Mouse (Mus musculus) spleen, adult 18-20 months (tissue): ENCODE data around the gene Pde3b.
A peak's percentile ranks its signal among the peaks of the same experiment; 100 is the strongest.
"Not testable (repeated sequence)": the region's sequence is repeated elsewhere in the genome, so short reads cannot be mapped to it uniquely, and the experiment has no call there.

ENCODE experiments used
- DNase-seq, 2 experiments: peaks; one replicate each; pipeline ENCODE4 v3.0.0; 2022; ENCODE audit warnings: mixed read lengths in 2 of 2

Pde3b gene

DNA sequence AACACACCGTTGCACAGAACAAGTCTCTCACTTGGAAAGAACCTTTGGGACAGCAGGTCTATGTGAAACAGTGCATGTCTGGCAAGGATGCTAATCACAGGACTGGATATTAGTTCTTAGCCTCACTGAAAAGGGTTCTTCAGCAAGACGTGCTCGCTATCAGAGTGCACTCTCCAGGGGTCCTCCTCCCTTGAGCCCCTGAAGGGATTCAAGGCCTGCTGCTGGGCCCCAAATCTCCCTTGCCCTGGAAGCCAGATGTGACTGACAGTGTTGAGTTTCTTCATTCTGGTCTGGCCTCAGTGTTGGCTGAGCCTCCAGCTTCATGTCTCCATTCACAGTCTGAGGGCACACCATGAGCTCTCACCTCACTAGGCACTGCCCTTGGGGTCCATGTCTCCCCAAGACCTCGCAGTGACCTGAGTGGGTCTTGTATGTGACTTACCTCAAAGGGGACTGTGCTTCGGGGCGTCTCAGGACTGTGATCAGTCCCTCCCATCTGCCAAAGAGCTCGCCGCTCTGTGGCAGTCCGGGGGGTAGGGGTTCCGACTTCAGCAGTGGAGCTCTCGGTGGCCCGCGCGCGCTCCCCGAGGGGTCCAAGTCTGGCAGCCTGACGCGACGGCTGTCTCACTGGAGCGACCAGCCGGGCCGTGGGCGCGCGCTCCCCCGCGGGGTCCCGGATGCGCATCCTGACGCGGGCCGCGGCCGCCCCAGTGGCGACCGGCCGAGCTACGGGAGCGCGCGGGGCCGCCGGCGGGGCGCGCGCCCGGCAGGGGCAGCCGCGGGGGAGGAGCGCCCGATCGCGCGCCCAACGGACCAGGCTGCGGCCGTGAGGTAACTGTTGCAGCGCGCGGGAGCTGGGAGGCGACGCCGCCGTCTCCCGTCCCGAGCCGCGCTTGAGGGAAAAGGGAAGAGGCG is at the start of gene Pde3b:
Gene Pde3b, plus strand, starts transcription at position 861 of the 915 bp plus-strand sequence.
- peak in 1 of 2 experiments; percentile 69 for DNase-seq

DNA sequence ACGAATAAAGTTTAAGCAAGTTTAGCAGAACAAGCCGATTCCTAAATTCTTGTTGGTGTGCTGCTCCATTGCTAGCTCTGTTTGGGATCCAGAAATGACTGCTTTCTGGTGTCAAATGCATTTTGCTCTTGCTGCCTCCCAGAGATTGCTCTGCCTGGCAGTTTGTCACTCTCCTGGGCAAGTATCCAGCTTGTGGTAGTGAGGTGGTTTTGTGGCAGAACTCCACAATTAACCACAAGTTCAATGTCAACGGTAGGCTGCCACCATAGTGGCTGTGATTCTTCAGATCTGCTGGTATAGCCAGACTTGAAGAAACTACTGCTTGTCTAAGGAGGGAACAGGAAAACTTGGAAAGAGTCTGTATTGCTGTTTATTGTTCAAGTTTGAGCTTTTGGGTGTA is 13.0 kb upstream of the Pde3b start:
- no peak for DNase-seq

DNA sequence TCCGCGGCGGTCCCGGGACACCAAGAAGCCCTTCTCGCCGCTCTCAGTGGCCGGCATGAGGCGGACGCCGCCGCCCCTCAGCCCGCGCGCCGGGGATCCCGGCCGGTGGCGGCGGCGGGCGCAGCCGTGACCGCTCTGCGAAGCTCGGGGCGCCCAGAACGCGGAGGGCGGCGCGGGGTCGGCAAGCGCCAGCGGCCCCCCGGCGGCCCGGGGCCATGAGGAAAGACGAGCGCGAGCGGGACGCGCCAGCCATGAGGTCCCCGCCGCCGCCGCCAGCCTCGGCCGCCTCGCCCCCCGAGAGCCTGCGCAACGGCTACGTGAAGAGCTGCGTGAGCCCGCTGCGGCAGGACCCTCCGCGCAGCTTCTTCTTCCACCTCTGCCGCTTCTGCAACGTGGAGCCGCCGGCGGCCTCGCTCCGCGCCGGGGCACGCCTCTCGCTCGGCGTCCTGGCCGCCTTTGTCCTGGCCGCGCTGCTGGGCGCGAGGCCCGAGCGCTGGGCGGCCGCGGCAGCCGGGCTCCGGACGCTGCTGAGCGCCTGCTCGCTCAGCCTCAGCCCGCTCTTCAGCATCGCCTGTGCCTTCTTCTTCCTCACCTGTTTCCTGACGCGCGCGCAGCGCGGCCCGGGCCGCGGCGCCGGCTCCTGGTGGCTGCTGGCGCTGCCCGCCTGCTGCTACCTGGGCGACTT is 397 bp downstream of the Pde3b start:
- peak; percentile 45 to 69 for DNase-seq

DNA sequence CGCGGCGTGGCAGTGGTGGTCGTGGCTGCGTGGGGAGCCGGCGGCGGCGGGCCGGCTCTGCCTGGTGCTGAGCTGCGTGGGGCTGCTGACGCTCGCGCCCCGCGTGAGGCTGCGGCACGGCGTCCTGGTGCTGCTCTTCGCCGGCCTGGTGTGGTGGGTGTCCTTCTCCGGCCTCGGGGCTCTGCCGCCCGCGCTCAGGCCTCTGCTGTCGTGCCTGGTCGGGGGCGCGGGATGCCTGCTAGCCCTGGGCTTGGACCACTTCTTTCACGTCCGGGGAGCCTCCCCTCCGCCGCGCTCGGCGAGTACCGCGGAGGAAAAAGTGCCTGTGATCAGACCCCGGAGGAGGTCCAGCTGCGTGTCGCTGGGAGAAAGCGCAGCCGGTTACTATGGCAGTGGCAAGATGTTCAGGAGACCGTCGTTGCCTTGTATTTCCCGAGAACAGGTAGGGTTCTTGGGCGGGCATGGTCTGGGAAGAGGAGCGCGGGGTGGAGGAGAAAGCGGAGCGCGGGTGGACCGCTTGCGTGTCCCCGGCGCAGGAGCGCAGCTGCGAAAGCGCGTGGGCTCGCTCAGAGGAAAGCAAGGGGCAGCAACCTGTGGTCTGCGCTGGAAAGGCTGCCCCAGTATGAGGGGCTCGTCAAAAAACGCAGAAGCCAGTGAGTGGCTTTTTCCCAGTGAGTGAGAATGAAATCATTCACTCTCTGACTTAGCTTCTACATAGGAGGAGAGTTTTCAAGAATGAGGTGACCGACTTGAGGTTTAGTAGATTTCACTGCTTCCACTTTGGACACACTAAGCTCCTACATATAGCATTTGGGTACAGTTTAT is 1.2 kb downstream of the Pde3b start:
- DNase-seq = peak; percentile 39 to 49

DNA sequence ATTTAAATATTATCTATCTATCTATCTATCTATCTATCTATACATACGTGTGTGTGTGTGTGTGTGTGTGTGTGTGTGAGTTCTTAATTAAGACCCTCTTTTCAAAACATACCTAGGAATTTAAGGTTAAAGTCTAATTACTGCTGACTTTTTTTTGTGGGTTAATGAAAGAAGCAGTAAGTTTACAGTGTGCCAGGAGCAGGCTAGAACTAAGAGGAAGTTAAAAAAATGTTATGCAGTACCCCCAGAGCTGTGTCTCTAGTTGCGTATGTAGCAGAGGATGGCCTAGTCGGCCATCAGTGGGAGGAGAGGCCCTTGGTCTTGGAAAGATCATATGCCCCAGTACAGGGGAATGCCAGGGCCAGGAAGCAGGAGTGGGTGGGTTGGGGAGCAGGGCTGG is 4.2 kb downstream of the Pde3b start:
- not testable (repeated sequence) for DNase-seq

DNA sequence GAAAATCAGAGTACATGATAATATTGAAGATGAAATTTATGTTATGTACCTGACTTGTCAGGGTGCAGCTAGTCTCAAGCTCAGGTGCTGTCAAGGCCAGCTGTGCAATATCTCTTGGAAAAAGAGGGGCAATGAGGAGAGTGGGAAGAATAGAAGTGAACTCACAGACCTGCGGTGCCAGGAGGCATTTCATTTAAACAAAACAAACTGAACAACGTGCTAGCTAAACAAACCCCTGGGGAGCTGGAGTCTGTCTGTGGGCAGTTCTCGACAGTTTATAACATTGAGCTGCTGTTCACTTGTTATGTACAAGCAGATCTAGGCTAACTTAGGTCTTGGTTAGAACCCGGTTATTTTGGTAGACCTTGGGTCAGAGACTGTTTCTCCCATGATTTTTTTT is 5.8 kb downstream of the Pde3b start:
- DNase-seq = no peak

DNA sequence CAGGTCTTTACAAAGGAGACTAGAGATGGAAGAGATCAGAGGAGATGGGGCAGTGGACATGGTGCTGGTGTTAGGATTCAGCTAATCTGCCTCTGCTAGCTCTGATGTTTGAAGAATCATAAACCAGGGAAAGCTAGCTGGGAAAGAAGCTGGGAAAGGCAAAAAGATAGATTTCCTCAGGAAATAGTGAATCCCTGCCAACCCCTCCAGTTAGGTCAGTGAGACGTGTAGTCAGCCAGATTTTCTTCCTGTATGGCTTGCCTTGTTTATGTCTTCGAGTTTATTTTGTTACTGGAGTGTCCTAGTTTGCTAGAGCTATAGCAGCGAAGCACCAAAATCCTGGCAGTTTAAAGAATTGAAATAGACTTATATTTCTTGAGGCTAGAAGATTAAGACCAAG is 7.1 kb downstream of the Pde3b start:
- no peak for DNase-seq

DNA sequence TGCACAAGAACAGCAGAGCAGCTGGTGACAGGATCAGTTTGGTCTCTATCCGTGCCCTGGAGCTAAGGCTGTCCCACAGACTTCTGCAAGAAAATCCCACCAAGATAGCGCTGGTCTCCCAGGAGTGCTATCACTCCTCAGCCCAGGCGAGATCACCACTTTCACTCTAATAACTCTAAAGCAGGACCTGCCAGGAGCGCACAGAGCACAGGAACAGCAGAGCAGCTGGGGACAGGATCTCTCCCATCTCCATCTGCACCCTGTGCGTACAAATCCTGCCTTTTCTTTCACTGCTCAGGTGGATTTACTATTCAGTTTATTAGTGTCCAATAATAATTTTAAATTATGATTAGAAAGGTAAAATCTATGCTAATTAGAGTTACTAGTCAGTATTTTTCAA is 14.7 kb downstream of the Pde3b start:
- DNase-seq = no peak

DNA sequence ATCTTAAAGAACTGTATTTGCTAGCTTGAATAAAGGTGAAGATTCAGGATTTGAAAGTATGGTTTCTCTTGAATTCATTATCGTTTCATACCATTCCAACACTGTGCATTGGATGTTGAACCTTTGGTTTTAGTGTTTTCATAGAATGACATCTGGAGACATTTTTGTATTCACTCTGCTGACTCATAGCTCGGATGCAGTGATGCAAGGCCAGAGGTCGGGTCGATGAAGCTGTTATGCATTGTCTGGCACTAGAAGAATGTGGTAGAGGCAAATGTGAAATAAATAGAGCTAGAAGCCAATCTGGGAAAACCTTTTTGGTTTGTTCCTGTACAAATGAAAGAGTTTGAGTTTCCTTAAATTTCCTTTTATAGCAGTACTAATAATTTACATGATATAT is 16.9 kb downstream of the Pde3b start:
- DNase-seq = no peak

DNA sequence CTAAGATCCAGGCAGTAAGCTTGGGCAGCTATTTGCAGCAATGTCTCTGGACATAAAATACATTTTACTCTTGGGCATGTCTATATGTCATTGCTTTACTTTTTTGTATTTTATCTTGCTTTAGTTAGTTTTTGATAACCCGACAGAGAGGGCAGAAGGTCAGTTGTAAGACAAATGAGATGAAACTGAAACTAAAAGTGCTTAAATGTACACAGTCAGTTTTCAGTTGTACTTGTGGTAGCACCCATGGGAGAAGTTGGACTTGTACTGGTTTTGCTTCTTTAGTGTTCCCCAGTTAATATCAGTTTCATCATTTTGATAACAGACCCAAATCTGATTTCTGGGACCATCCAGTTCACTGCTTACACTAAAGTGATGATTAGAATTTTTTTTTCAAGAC is 24.6 kb downstream of the Pde3b start:
- no peak for DNase-seq

DNA sequence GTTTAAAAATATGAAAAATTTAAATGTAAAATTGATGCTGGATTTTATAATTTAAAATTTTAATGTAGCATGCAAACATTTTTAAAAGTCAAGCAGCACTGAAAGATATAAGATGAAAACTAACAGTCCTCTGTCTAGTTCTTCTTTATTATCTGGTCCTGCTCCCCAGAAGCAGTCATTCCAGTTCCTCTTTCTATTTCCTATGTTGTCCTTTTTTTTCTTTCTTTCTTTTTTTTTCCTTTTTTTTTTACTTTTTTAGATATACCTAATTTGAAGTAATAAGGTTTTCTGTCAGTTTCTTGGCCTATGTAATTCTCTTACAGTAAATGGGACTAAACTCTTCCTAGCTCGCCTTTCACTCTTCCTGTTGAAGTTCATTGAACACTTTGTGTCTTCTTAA is 25.4 kb downstream of the Pde3b start:
- no peak for DNase-seq

DNA sequence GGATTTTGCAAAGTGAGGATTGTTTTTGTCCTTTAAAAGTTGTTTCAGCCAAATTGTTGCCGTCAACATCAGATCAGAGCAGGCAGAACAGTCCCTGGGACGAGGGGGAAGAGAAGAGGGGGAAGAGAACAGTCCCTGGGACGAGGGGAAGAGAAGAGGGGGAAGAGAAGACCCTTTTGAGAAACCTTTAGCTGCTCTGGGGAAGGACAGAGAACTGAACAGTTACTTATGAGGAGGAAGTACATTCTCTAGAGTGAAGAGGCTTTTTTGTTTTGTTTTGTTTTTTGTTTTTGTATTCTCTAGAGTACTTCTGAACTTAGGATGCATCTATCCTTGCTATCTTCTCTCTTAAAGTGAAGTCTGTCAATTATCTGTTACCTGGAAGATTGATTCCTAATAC is 37.8 kb downstream of the Pde3b start:
- DNase-seq = no peak

DNA sequence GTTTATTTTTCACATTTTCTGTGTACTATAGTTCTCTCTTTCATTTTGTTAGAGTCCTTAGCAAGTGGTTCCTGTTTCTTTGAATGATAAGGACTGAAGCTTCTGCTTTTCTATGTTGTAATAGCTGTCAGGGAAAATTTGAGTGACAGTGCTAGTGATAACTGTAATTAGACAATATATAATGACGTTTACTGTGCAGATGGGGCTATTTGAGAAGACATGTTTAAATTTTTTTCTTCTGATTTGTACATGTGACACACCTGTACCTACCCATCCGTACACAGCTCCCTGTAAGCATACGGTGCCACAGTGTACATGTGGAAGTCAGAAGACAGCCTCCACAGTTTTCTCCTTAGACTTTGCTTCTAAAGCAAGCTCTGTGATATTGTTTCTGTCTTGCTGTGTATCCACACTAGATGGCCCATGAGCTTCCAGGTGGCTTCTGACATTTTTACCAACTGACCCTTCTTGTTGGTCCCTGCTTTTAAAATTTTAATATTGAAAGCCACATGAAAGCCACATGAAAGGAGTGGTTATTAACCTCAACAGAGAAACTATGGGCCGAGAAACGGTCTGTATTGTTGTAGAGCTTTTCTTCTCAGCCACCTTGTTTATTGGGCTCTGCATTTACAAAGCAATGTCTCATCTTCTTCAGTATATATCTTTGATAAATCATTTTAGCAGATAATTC is 38.4 kb downstream of the Pde3b start:
- peak in 1 of 2 experiments; percentile 19 for DNase-seq

DNA sequence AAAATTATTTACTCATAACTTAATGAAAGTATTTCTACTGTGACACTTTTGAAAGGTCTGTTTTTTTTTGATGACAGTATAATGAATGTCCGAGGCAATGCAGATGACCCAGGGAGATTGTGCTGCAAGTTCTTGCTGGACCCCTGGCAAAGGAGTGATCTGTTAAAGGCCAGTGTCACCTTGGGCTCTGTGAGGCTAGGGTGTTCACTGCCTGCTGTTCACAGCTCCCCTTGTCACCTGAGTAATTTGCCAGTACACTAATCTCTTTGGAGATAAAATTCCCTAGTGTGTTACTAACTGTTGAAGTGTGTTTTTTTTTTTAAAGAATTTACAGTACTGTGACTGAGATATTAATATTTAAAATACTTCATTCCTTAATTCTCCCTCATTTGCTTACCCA is 39.8 kb downstream of the Pde3b start:
- no peak for DNase-seq

DNA sequence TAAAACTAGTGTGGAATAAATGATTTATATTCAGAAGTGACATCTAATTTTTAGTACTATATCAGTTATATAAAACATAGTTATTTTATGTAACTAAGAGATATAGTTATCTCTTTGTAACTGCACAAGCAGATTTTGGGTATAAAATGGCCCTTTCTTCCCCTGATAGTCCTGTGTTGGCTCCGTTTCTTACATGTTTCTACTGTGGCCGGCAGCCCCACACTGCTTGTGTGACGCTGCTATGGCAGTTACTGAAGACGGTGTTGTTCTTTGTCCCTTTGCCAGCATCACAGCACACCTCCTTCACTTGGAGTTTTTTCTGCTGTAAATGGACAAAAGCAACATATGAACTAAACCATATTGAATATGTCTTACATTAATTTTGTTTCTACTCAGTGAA is 41.8 kb downstream of the Pde3b start:
- no peak for DNase-seq

DNA sequence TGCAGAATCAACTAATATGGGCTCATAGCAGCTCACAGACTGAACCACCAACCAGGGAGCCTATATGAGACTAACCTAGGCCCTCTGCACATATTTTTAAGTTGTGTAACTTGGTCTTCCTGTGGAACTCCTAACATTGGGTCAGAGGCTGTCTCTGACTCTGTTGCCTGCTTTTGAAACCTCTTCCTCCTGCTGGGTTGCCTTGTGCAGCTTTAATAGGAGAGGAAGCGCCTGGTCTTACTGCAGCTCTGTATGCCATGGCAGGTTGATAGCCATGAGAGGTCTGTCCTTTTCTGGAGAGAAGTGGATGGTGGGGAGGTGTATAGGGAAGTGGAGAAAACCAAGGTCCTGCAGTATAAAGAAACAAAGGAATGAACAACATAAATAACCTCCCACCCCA is 44.8 kb downstream of the Pde3b start:
- no peak for DNase-seq

DNA sequence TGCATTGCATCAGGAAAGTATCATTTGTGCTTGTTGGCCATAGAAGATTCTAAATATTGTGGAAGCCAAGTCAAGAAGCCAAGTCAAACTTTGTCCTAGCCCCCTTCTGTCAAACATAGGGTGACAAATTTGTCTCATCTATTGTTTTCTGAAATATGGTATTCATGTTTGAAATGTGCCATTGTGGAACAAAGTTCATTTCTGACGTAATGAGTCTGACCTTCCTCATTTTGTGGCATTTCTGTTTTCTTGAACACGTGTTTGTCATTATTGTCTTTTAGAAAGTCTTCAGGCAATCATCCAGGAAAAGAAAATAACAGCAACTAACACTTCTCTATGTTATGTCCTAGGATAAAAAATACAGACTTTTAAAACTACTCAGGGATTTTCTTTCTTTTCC is 46.6 kb downstream of the Pde3b start:
- DNase-seq = no peak

DNA sequence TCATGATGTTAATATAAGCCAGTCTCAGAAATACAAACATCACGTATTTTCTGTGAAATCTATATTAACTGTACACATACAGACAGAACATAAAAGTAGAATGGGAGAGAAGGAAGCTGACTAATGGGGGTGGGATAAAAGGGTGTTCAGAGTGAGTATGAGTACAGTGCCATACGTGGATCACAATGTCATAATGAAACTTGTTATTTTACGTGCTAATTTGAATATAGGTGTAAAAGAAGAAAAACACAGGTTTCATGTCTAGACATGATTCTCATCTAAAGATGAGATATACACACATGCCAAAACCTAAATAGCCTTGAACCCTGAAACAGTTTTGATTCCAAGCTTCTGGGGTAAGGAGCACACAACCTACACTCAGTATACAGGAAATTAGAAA is 51.3 kb downstream of the Pde3b start:
- no peak for DNase-seq

DNA sequence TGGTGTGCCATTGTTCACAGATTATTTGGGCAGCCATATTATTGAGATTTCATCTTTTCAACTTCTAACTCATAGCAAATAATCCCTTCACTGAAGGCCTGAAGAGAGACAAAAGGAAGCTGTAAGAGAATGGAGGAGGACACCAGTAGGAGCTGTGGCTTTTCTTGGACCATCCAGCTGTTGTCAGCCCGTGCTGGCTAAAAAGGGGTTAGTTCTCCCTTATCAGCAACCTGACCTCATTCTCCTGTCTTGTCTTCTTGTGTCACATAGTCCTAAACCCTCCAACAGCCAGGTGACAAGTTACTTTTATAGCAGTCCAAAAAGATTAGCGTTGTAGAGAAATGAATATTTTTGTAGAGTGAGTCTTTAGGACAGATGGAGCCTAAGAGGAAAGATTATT is 57.4 kb downstream of the Pde3b start:
- no peak for DNase-seq

DNA sequence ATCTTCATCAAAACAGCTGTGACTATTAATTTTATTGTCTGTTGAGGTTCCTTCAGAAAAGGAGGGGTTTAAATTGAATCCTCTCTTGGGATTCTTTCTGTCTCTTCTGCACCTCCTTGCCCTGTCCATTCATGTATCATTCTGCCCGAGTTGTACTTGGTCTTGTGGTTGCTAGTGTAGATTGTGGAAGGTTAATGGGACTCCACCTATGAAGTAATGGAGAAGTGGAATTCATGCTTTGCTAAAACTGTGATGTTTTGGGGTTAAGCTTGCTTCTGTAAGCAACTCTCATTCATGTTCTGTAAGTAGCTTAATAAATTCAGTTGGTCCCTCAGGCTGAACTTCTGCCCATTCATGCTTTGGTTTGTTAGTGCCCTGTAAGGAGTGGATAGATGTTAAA is 59.8 kb downstream of the Pde3b start:
- DNase-seq = no peak

DNA sequence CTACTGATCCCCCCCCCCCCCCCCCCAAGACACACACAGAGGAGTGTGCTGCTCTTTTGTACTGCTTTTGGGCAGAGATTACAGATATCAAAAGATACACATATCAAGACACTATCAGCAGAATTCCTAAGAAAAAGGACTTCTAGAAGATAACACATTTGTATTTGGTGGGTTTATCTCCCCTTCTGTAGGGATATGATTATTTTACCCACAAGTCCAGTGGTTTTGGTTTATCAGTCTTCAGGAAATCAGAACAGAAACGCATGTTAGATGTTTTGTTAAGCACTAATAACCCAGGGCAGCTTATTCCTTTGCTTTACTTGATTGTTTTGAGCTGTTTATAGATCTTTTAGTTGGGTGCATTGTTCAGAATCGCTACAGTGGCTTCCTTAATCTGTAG is 62.8 kb downstream of the Pde3b start:
- DNase-seq = no peak

DNA sequence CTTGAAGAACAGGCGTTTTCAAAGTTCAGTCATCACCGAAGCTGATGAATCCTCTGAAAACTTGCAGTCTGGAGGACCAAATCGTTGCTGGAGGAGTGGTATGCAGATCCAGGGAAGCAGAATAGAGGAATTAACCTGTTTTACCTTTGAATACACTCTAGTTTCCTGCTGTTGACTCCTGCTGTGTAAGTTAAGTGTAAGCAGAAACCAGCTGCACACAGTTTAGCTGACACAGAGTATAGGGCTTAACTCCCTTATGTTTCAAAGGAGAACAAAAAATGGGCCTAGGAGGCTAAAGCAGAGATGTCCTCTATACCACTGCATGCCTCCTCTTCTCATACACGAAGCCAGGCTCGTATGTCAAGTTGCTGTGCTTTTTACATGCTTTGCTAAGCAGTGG is 63.8 kb downstream of the Pde3b start:
- no peak for DNase-seq

DNA sequence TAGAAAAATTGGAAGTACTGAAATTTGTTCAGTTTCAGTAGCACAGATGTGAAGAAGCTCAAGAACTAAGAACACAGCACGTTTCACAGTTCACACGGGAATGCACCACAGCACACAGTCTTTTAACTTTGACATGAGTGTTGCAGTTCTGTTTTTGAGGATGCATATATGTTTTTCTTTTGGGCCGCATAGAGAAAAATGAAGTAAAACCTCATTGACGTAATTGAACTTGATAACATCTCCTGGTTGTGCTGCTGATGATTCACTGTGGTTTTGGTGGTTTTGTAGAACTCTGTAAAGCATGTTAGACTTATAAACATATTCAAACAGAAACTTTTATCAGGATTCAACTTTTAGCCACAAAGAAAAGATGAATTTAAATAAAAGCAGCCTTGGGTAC is 64.7 kb downstream of the Pde3b start:
- DNase-seq = no peak
